Mouse (Mus musculus): ENCODE measurements at regions not wholly inside any gene's neighbourhood (a gene's known extent, or its start where the extent isn't known, plus 50 kb on each side); places are given as distances from the start of the nearest gene placed in this dataset.

DNA sequence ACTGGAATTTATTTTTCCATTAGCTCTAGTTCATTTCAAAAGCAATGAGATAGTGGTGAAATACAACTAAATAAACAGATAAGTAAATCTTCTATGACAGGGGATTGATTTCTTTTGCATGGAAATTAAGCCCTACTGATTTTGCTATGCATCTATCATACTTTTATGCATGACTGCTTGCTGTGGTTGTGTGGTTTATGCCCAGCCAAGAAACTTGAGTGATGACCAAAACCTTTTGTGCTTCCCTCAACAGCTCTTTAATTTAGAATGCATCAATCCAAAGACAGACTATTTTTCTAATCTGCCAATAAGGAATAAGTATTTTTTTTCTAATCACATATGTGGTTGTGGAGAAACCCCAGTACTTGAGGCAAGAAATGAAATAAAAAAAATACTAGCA lies 303.6 kb downstream of the Col12a1 start:
- H3K36me3 ChIP-seq (replicated peaks in 1 of 2; ENCODE audit: control insufficient read depth in 1 of 2, insufficient read depth in 1 of 2, low read length in 1 of 2): no peaks in the 10 kb centered on the region
- H3K4me1 ChIP-seq (ENCODE audit: control insufficient read depth in 1 of 2, insufficient read depth in 2 of 2): no peaks in the 10 kb centered on the region
- H3K79me2 ChIP-seq (replicated peaks; ENCODE audit: control insufficient read depth, extremely low read depth, insufficient read depth, poor library complexity, severe bottlenecking): no peaks in the 10 kb centered on the region
- H3K27me3 ChIP-seq (replicated peaks): no peaks in the 10 kb centered on the region
- dilution Hi-C loops (cut with MboI; ENCODE audit: extremely low pct_ligation_motif_present, extremely low pct_unique_long_range_greater_than_20kb, low sequenced_read_pairs) (no loop called here), in situ Hi-C loops (cut with MboI; ENCODE audit: low pct_ligation_motif_present, low pct_unique_long_range_greater_than_20kb, low sequenced_read_pairs) (no loop called here)
- TF ChIP-seq HCFC1 (IDR thresholded peaks at IDR 0.05; ENCODE audit: low read depth, low read length) (no peak), POLR2A (IDR thresholded peaks at IDR 0.05; ENCODE audit: low read depth, low read length) (no peak), RCOR1 (conservative IDR thresholded peaks at IDR 0.05; ENCODE audit: low read depth, low read length) (no peak), NRF1 (IDR thresholded peaks at IDR 0.05; ENCODE audit: low read depth, low read length) (no peak), TCF12 (IDR thresholded peaks at IDR 0.05; ENCODE audit: low read depth, low read length) (no peak), USF2 (conservative IDR thresholded peaks at IDR 0.05; ENCODE audit: low read depth, low read length) (no peak), PAX5 (IDR thresholded peaks at IDR 0.05; ENCODE audit: low read length) (no peak), KAT2A (IDR thresholded peaks at IDR 0.05; ENCODE audit: insufficient replicate concordance, low read length) (no peak), CTCF (conservative IDR thresholded peaks at IDR 0.05 in 1 of 2, IDR thresholded peaks at IDR 0.05 in 1 of 2; ENCODE audit: low read depth in 2 of 2, low read length in 2 of 2) (no peak)
- H3K4me3 ChIP-seq (replicated peaks in 1 of 3; ENCODE audit: low read depth in 2 of 3, low read length in 2 of 3, poor library complexity in 1 of 3): no peak overlapping the region
- no peak for DNase-seq (ENCODE audit: extremely low read depth)
- H3K9ac ChIP-seq (ENCODE audit: insufficient read depth, low read depth): no peak overlapping the region
- H3K9me3 ChIP-seq (replicated peaks; ENCODE audit: low read length): no peaks in the 10 kb centered on the region
- H3K27ac ChIP-seq (ENCODE audit: insufficient read depth, low read depth): no peak overlapping the region
- no peak overlapping the region for H3K4me2 ChIP-seq (ENCODE audit: insufficient read depth, low read depth, poor library complexity, severe bottlenecking)

DNA sequence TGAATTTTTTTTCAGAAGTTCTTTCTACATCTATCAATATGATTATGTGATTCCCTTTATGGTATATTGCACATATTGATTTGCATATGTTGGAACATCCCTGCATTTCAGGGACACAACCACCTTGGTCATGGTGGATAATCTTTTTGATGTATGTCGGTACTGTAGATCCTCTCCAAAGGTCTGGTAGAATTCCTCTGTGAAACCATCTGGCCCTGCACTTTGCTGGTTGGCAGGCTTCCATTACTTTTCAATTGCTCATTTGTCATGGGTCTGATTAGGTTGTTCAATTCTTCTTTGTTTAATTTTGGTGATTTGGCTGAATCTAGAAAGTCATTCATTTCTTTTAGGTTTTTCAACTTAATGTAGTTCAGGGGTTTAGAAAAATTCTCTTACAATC lies 288.2 kb downstream of the Col12a1 start:
- in situ Hi-C loops (cut with MboI; ENCODE audit: low pct_ligation_motif_present, low pct_unique_long_range_greater_than_20kb, low sequenced_read_pairs) (no loop called here), dilution Hi-C loops (cut with MboI; ENCODE audit: extremely low pct_ligation_motif_present, extremely low pct_unique_long_range_greater_than_20kb, low sequenced_read_pairs) (no loop called here)
- H3K9ac ChIP-seq (ENCODE audit: insufficient read depth, low read depth): no peak overlapping the region
- no peaks in the 10 kb centered on the region for H3K27me3 ChIP-seq (replicated peaks)
- no peak overlapping the region for H3K27ac ChIP-seq (ENCODE audit: insufficient read depth, low read depth)
- H3K4me1 ChIP-seq (ENCODE audit: control insufficient read depth in 1 of 2, insufficient read depth in 2 of 2): peaks cover 0 to 6% of the 10 kb centered on the region in 2 experiments; a peak in 1 of 4 replicates
- TF ChIP-seq IRF4 (IDR thresholded peaks at IDR 0.05; ENCODE audit: low read depth, low read length): no peak
- TF ChIP-seq CHD2 (IDR thresholded peaks at IDR 0.05; ENCODE audit: low read length): no peak
- no peak for TF ChIP-seq MYC (IDR thresholded peaks at IDR 0.05; ENCODE audit: low read depth, low read length)
- no peak for TF ChIP-seq SIN3A (IDR thresholded peaks at IDR 0.05; ENCODE audit: low read length)
- TF ChIP-seq MAFK (IDR thresholded peaks at IDR 0.05; ENCODE audit: insufficient replicate concordance, low read length): no peak
- TF ChIP-seq JUND (conservative IDR thresholded peaks at IDR 0.05; ENCODE audit: low read depth, low read length): no peak
- TF ChIP-seq HCFC1 (IDR thresholded peaks at IDR 0.05; ENCODE audit: low read depth, low read length): no peak
- no peak for TF ChIP-seq MEF2A (IDR thresholded peaks at IDR 0.05; ENCODE audit: borderline replicate concordance, low read depth, low read length)
- DNase-seq (ENCODE audit: extremely low read depth): no peak
- no peak overlapping the region for H3K4me3 ChIP-seq (replicated peaks in 1 of 3; ENCODE audit: low read depth in 2 of 3, low read length in 2 of 3, poor library complexity in 1 of 3)
- no peaks in the 10 kb centered on the region for H3K79me2 ChIP-seq (replicated peaks; ENCODE audit: control insufficient read depth, extremely low read depth, insufficient read depth, poor library complexity, severe bottlenecking)
- no peak overlapping the region for H3K4me2 ChIP-seq (ENCODE audit: insufficient read depth, low read depth, poor library complexity, severe bottlenecking)
- H3K36me3 ChIP-seq (replicated peaks in 1 of 2; ENCODE audit: control insufficient read depth in 1 of 2, insufficient read depth in 1 of 2, low read length in 1 of 2): no peaks in the 10 kb centered on the region
- H3K9me3 ChIP-seq (replicated peaks; ENCODE audit: low read length): no peaks in the 10 kb centered on the region

DNA sequence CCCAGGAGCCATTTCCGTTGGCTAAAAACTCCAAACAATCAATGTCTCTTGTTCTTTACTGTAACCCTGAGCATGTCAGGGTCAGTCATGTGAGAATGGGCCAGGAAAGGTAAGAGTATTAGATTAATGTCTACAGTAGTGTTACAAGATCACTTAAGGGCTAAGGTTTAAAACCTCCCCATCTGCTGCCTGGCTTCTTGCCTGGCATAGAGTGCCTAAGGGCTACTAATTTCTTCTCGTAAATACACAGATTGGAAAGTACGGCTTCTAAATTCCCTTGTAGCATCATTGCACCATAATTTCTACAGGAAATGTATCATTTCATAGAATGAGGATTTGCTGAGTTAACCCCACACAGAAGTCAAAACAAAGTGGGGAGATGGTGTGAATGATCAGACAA lies 281.0 kb downstream of the Col12a1 start:
- H3K27ac ChIP-seq (ENCODE audit: insufficient read depth, low read depth): no peak overlapping the region
- H3K4me2 ChIP-seq (ENCODE audit: insufficient read depth, low read depth, poor library complexity, severe bottlenecking): no peak overlapping the region
- no peak for DNase-seq (ENCODE audit: extremely low read depth)
- no peaks in the 10 kb centered on the region for H3K36me3 ChIP-seq (replicated peaks in 1 of 2; ENCODE audit: control insufficient read depth in 1 of 2, insufficient read depth in 1 of 2, low read length in 1 of 2)
- in situ Hi-C loops (cut with MboI; ENCODE audit: low pct_ligation_motif_present, low pct_unique_long_range_greater_than_20kb, low sequenced_read_pairs): no loop called here
- no peaks in the 10 kb centered on the region for H3K79me2 ChIP-seq (replicated peaks; ENCODE audit: control insufficient read depth, extremely low read depth, insufficient read depth, poor library complexity, severe bottlenecking)
- no peaks in the 10 kb centered on the region for H3K9me3 ChIP-seq (replicated peaks; ENCODE audit: low read length)
- no peaks in the 10 kb centered on the region for H3K27me3 ChIP-seq (replicated peaks)
- dilution Hi-C loops (cut with MboI; ENCODE audit: extremely low pct_ligation_motif_present, extremely low pct_unique_long_range_greater_than_20kb, low sequenced_read_pairs): no loop called here
- no peaks in the 10 kb centered on the region for H3K4me1 ChIP-seq (ENCODE audit: control insufficient read depth in 1 of 2, insufficient read depth in 2 of 2)
- H3K4me3 ChIP-seq (replicated peaks in 1 of 3; ENCODE audit: low read depth in 2 of 3, low read length in 2 of 3, poor library complexity in 1 of 3): no peak overlapping the region
- TF ChIP-seq MAFK (IDR thresholded peaks at IDR 0.05; ENCODE audit: insufficient replicate concordance, low read length) (no peak), RCOR1 (conservative IDR thresholded peaks at IDR 0.05; ENCODE audit: low read depth, low read length) (no peak), HCFC1 (IDR thresholded peaks at IDR 0.05; ENCODE audit: low read depth, low read length) (no peak), MAX (IDR thresholded peaks at IDR 0.05; ENCODE audit: low read length) (no peak), SMC3 (IDR thresholded peaks at IDR 0.05; ENCODE audit: low read depth, low read length) (no peak), PAX5 (IDR thresholded peaks at IDR 0.05; ENCODE audit: low read length) (no peak), E2F4 (IDR thresholded peaks at IDR 0.05; ENCODE audit: insufficient replicate concordance, low read depth, low read length) (no peak), GABPA (IDR thresholded peaks at IDR 0.05; ENCODE audit: insufficient replicate concordance, low read depth, low read length) (no peak), USF2 (conservative IDR thresholded peaks at IDR 0.05; ENCODE audit: low read depth, low read length) (no peak)
- no peak overlapping the region for H3K9ac ChIP-seq (ENCODE audit: insufficient read depth, low read depth)
